In genomic region chr5:38558831-38559230, GRCm38 (mm10) we compare ENCODE assay signal across 17 mouse cellular contexts. TPM values are rescaled to one million over a fixed set of nuclear protein-coding genes. Genes with fewer than 3 reads are reported as not detected.
A peak's percentile ranks its signal among the peaks of the same experiment; 100 is the strongest.
DNase-seq lines count a peak whose midpoint lies in the region; ATAC-seq lines count a peak whose summit lies in the region.
"Had no signal": no experiment of that assay in that cellular context is flagged by ENCODE, and none has a peak within 500 bp of the region (broad histone marks: within the 10 kb centered on the region; RNA-seq: fewer than 3 reads in every experiment).

No protein-coding gene starts in this region.

- H3K9ac ChIP-seq in heart, embryonic 15.5 days, result peak overlapping the region; percentile 27
- no peak overlapping the region for H3K9ac ChIP-seq in heart, embryonic 11.5 days (ENCODE audit: low read depth, low read length)
- no peak overlapping the region for H3K9ac ChIP-seq in limb, embryonic 15.5 days
- H3K9ac ChIP-seq: hindbrain, embryonic 15.5 days; midbrain, embryonic 12.5 days had no signal

- H3K27me3 ChIP-seq in heart, embryonic 15.5 days, result no peaks in the 10 kb centered on the region
- no peaks in the 10 kb centered on the region for H3K27me3 ChIP-seq in heart, embryonic 11.5 days (ENCODE audit: control insufficient read depth, insufficient read depth, low read length)
- H3K27me3 ChIP-seq in megakaryocyte, embryonic 14.5 days (replicated peaks), result no peaks in the 10 kb centered on the region
- H3K27me3 ChIP-seq in limb, embryonic 15.5 days, result no peaks in the 10 kb centered on the region
- H3K27me3 ChIP-seq: CH12.LX; hindbrain, embryonic 15.5 days; midbrain, embryonic 12.5 days had no signal

- H3K9me3 ChIP-seq in heart, embryonic 15.5 days (replicated peaks), result no peaks in the 10 kb centered on the region
- H3K9me3 ChIP-seq in heart, embryonic 11.5 days (replicated peaks; ENCODE audit: control insufficient read depth, low read length), result no peaks in the 10 kb centered on the region
- H3K9me3 ChIP-seq in megakaryocyte, embryonic 14.5 days, result no peaks in the 10 kb centered on the region
- H3K9me3 ChIP-seq in limb, embryonic 15.5 days, result no peaks in the 10 kb centered on the region
- H3K9me3 ChIP-seq: forebrain, embryonic 10.5 days; hindbrain, embryonic 15.5 days; midbrain, embryonic 12.5 days had no signal

- WGBS in heart, embryonic 15.5 days, result 65% methylated on average over 5 of the region's 5 CpGs
- 82% methylated on average over 5 of the region's 5 CpGs for WGBS in heart, embryonic 11.5 days (ENCODE audit: insufficient replicate concordance)
- 76% methylated on average over 5 of the region's 5 CpGs for WGBS in limb, embryonic 15.5 days

- peak; percentile 27 to 29 for DNase-seq in cerebellum, postnatal 14 days
- DNase-seq in thymus, postnatal 4 days, result no peak
- DNase-seq: kidney, adult 18-20 months; kidney, postnatal 14 days; lung, adult 2 months; lung, postnatal 36 days; spleen, adult 18-20 months had no signal

- H3K27ac ChIP-seq in heart, embryonic 15.5 days, result peak overlapping the region; percentile 36
- H3K27ac ChIP-seq in heart, embryonic 11.5 days (ENCODE audit: low read depth, low read length), result no peak overlapping the region
- H3K27ac ChIP-seq in limb, embryonic 15.5 days, result peak overlapping the region; percentile 60
- H3K27ac ChIP-seq: forebrain, embryonic 10.5 days; hindbrain, embryonic 15.5 days; midbrain, embryonic 12.5 days had no signal

- no peak overlapping the region for H3K4me3 ChIP-seq in heart, embryonic 15.5 days
- no peak overlapping the region for H3K4me3 ChIP-seq in heart, embryonic 11.5 days (ENCODE audit: low read depth, low read length)
- peak overlapping the region; percentile 93 for H3K4me3 ChIP-seq in megakaryocyte, embryonic 14.5 days (replicated peaks)
- H3K4me3 ChIP-seq in limb, embryonic 15.5 days, result no peak overlapping the region
- H3K4me3 ChIP-seq: forebrain, embryonic 10.5 days; hindbrain, embryonic 15.5 days; midbrain, embryonic 12.5 days had no signal

- peaks cover 28% of the 10 kb centered on the region for H3K36me3 ChIP-seq in heart, embryonic 15.5 days
- H3K36me3 ChIP-seq in heart, embryonic 11.5 days (ENCODE audit: control insufficient read depth, insufficient read depth, low read length), result peaks cover 12% of the 10 kb centered on the region
- H3K36me3 ChIP-seq in megakaryocyte, embryonic 14.5 days (replicated peaks; ENCODE audit: low read length), result peaks cover 68% of the 10 kb centered on the region
- peaks cover 42% of the 10 kb centered on the region for H3K36me3 ChIP-seq in limb, embryonic 15.5 days

- H3K4me1 ChIP-seq in heart, embryonic 15.5 days (replicated peaks), result peaks cover 72% of the 10 kb centered on the region
- peaks cover 54% of the 10 kb centered on the region for H3K4me1 ChIP-seq in heart, embryonic 11.5 days (ENCODE audit: control insufficient read depth, insufficient read depth, low read length)
- peaks cover 87% of the 10 kb centered on the region for H3K4me1 ChIP-seq in megakaryocyte, embryonic 14.5 days
- H3K4me1 ChIP-seq in limb, embryonic 15.5 days, result peaks cover 47% of the 10 kb centered on the region

- no peak for ATAC-seq in cerebellum, adult (ENCODE audit: insufficient number of reproducible peaks, low FRiP score, low TSS enrichment)
- ATAC-seq in heart, embryonic 15.5 days (replicated peaks; ENCODE audit: insufficient number of reproducible peaks, insufficient read depth, low FRiP score, low read depth), result no peak
- no peak for ATAC-seq in heart, embryonic 11.5 days (replicated peaks; ENCODE audit: insufficient number of reproducible peaks, low FRiP score, low TSS enrichment)
- ATAC-seq in megakaryocyte, adult 5-6 weeks (ENCODE audit: poor library complexity, severe bottlenecking), result no peak
- ATAC-seq in limb, embryonic 15.5 days (ENCODE audit: insufficient number of reproducible peaks, low FRiP score, low TSS enrichment, low read depth), result no peak

- H3K4me2 ChIP-seq in heart, embryonic 15.5 days, result peak overlapping the region; percentile 75; the same call in 1 of the 2 replicates
- H3K4me2 ChIP-seq in heart, embryonic 11.5 days, result no peak overlapping the region; the same call in 1 of the 2 replicates
- no peak overlapping the region for H3K4me2 ChIP-seq in limb, embryonic 15.5 days
- H3K4me2 ChIP-seq: midbrain, embryonic 12.5 days had no signal

RNA-seq across cellular contexts. Expression of gene Wdr1, which starts 4.2 kb away (rescaled TPM):
- 197 and 230 TPM in 2 replicates for polyA plus RNA-seq in heart, embryonic 15.5 days (2015; fragmentation: Nextera tagmentation; extraction: Ambion mirVana)
- 244 and 288 TPM in 2 replicates for polyA plus RNA-seq in heart, embryonic 11.5 days (2014; fragmentation: Nextera tagmentation; extraction: Ambion mirVana)
- polyA plus RNA-seq in megakaryocyte, embryonic 14.5 days (2012; ENCODE audit: insufficient read depth, low replicate concordance), result 69.3 and 92.0 TPM in 2 replicates
- total RNA-seq in megakaryocyte, adult 5-6 weeks (2015), result 236 and 293 TPM in 2 replicates
- total RNA-seq in megakaryocyte, adult 5-6 weeks (2017), result 418 and 442 TPM in 2 replicates
- 222 and 245 TPM in 2 replicates for polyA plus RNA-seq in limb, embryonic 15.5 days (2015; fragmentation: Nextera tagmentation; extraction: Ambion mirVana)

RNA-seq across cellular contexts. Expression of gene Slc2a9, which starts 55.9 kb away (rescaled TPM):
- polyA plus RNA-seq in heart, embryonic 15.5 days (2015; fragmentation: Nextera tagmentation; extraction: Ambion mirVana), result 0.20 and 0.48 TPM in 2 replicates
- polyA plus RNA-seq in heart, embryonic 11.5 days (2014; fragmentation: Nextera tagmentation; extraction: Ambion mirVana), result 0.19 and 0.49 TPM in 2 replicates
- polyA plus RNA-seq in megakaryocyte, embryonic 14.5 days (2012; ENCODE audit: insufficient read depth, low replicate concordance), result 0.91 and 1.1 TPM in 2 replicates
- 3.9 and 7.3 TPM in 2 replicates for total RNA-seq in megakaryocyte, adult 5-6 weeks (2015)
- 7.8 and 9.2 TPM in 2 replicates for total RNA-seq in megakaryocyte, adult 5-6 weeks (2017)
- polyA plus RNA-seq in limb, embryonic 15.5 days (2015; fragmentation: Nextera tagmentation; extraction: Ambion mirVana), result 0.35 and 0.68 TPM in 2 replicates
